Mouse (Mus musculus): ENCODE results near the gene Ren1. TPM values are rescaled to one million over a fixed set of nuclear protein-coding genes. Genes with fewer than 3 reads are reported as not detected.

Ren1 gene
- total RNA-seq, 4 experiments from 2014 or later: not detected

- DNase-seq (ENCODE audit: low spot score in 2 of 2): no peak
Measured at GRCm38 (mm10) chr1:133408880-133409516, 58.7 kb downstream of the Ren1 start.

GRCm38 (mm10) chr1:133409786-133410185, 59.5 kb downstream of the Ren1 start:
- DNase-seq (ENCODE audit: low spot score in 2 of 2): no peak

Other genes with a start within 250 kb of the Ren1 start
- 10 to 100 TPM; 41.0 to 43.6 (median 42.0) TPM for gene Ppp1r15b, start 219.4 kb upstream of the Ren1 start, total RNA-seq (2022)
- gene Plekha6, start 186.3 kb upstream of the Ren1 start, total RNA-seq (2022): 10 to 100 TPM; 83.6 to 89.6 (median 88.4) TPM
- gene Golt1a, start 40.7 kb upstream of the Ren1 start, total RNA-seq (2022): 1 to 10 TPM in 3 of 4 experiments, under 1 TPM in 1; 0.28 to 4.8 (median 2.4) TPM
- not detected for gene Kiss1, start 28.6 kb upstream of the Ren1 start, total RNA-seq (2022)
- gene Etnk2, start 13.1 kb downstream of the Ren1 start, total RNA-seq (2022): 1 to 10 TPM; 7.1 to 9.9 (median 7.9) TPM
- gene Sox13, start 73.9 kb downstream of the Ren1 start, total RNA-seq (2022): 10 to 100 TPM in 3 of 4 experiments, 1 to 10 TPM in 1; 8.0 to 12.5 (median 11.4) TPM

Data from left cerebral cortex, adult 8-10 months (tissue).